Mouse (Mus musculus): ENCODE measurements around the gene Chml.

Gene Chml

GRCm38 (mm10) chr1:175648615-175649014 is 44.1 kb downstream of the Chml start:
- DNase-seq (ENCODE audit: low spot score in 2 of 2): no peak

GRCm38 (mm10) chr1:175646952-175647351 is 45.7 kb downstream of the Chml start:
- no peak for DNase-seq (ENCODE audit: low spot score in 2 of 2)

GRCm38 (mm10) chr1:175643496-175644265 is 49.0 kb downstream of the Chml start:
- DNase-seq (ENCODE audit: low spot score in 2 of 2): no peak

- DNase-seq (ENCODE audit: low spot score in 2 of 2): no peak
These were observed 52.1 kb downstream of the Chml start for GRCm38 (mm10) chr1:175640435-175641150.

GRCm38 (mm10) chr1:175639072-175639471 is 53.6 kb downstream of the Chml start:
- no peak for DNase-seq (ENCODE audit: low spot score in 2 of 2)

- DNase-seq (ENCODE audit: low spot score in 2 of 2): no peak
These were observed 55.0 kb downstream of the Chml start for GRCm38 (mm10) chr1:175637677-175638076.

GRCm38 (mm10) chr1:175632470-175632869 is 60.2 kb downstream of the Chml start:
- no peak for DNase-seq (ENCODE audit: low spot score in 2 of 2)
